Mouse (Mus musculus) right cerebral cortex, postnatal 25 days (tissue): ENCODE results near the gene Tmem79.
"Not testable (repeated sequence)": the region's sequence is repeated elsewhere in the genome, so short reads cannot be mapped to it uniquely, and the experiment has no call there.

Experiments used
- DNase-seq: peaks from one replicate; pipeline ENCODE4 v3.0.0; 2022

Gene Tmem79

GRCm38 (mm10) chr3:88336058-88337013, at the start of gene Tmem79, which contains the start of gene Smg5:
Gene Tmem79, minus strand, starts transcription at chr3:88336148.
Gene Smg5, plus strand, starts transcription at chr3:88336260.
- peak; percentile 97 for DNase-seq

- DNase-seq, result no peak
Observed at GRCm38 (mm10) chr3:88384364-88384763, 48.4 kb upstream of the Tmem79 start, which contains the start of gene Bglap. Gene Bglap, minus strand, starts transcription at chr3:88384464.

GRCm38 (mm10) chr3:88382383-88382782, 46.4 kb upstream of the Tmem79 start:
- DNase-seq, result not testable (repeated sequence)

DNA sequence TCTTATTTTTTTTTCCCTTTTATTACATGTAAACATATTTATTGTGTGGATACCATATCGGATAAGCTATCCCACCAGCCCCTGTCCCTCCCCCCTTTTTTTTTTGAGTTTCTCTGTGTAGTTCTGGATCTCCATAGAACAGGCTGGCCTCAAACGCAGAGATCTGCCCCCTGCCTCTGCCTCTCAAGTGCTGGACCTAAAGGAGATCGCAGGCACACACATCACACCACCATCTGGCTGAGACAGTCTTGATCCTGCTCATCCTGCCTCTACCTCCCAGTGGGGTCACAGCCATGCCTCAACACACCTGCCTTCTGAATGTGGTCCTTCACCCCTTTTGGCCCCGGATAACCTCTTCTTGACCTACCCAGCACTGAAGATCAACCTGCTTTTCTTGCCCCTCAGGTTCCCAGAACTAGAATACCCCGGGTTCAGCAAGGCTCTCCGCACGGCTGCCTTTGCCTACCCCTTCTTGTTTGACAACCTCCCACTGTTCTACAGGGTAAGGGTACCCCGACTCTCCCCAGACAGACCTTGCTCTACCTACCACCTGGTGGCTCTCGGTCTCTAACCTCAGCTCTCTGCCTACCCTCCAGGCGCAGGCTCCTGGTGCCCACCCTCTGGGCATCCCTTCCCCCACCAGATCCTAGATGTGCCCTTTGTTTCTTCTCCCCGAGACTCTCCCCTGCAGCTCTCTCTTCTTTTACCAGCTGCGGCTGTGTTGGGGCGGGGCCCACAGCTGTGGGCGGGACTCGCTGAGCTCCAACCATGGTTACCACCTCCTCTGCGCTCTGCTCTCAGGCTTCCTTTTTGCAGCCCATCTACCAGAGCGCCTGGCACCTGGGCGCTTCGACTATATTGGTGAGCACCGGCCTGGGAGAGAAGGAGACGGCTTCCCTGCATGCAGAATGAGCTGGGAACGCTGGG, 45.7 kb upstream of the Tmem79 start:
- DNase-seq, result not testable (repeated sequence)

DNA sequence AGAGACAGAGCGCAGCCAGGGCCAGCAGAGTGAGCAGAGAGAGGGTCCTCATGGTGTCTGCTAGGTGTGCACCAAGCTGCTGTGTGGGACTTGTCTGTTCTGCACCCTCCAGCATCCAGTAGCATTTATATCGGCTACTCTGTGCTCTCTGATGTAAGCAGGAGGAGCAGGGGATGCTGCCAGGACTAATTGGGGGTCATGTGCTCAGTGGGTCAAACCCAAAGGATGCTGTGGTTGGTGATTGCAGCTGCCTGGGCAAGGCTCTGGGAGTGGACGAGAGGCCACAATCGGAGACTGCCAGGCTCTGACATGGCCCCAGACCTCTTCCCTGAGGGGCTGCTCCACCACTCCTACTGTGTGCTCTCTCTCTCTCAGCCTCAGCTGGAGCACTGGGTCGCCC, 42.7 kb upstream of the Tmem79 start, which contains the start of gene Bglap2:
Bglap2 (minus strand) TSS at position 101 of the 400 bp plus-strand sequence.
- not testable (repeated sequence) for DNase-seq

DNA sequence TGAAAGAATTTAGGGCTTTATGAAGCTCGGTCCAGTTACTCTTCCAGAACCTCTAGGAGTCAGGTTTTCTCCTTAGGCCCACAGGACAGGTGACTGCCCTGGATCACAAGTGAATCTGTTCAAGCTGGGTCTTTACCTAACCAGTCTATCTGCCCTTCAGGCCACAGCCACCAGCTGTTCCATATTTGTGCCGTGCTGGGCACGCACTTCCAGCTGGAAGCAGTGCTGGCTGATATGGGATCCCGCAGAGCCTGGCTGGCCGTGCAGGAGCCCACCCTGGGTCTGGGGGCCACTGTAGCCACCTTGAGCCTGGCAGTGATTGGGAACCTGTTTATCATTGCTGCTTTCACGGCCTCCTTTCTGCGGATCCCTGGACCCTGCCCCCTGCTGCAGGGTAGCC, 40.7 kb upstream of the Tmem79 start:
- DNase-seq, result not testable (repeated sequence)

GRCm38 (mm10) chr3:88375750-88376626, 40.0 kb upstream of the Tmem79 start:
- DNase-seq, result not testable (repeated sequence)

DNA sequence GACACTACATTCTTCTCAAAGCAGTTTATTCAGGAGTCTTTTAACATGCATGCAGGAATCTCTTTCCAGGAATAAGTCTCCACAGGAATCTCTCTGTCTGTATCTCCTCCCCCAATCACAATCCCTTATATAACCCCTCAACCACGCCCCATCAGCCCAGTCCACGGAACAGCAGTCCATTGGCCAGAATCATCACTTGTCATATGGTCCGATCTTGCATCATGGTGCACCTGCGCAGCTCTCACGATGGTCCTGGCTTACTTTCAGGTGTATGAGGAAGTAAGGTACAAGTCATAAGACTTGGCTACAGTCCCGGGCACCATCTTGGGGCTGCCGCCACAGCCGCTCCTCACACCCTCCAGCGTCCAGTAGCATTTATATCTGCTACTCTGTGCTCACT, 36.7 kb upstream of the Tmem79 start, which contains the start of gene Bglap3:
Bglap3 (minus strand) TSS at position 101 of the 400 bp plus-strand sequence.
- DNase-seq, result not testable (repeated sequence)

DNA sequence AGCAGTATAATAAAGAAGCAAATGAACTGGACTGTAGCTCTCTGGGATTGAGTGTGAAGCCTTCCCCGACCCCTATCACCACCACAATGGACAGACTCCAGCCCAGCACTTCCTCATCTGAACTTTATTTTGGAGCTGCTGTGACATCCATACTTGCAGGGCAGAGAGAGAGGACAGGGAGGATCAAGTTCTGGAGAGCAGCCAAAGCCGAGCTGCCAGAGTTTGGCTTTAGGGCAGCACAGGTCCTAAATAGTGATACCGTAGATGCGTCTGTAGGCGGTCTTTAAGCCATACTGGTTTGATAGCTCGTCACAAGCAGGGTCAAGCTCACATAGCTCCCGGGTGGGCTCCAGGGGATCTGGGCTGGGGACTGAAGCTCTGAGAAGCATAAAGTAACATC, 32.6 kb upstream of the Tmem79 start:
- DNase-seq, result not testable (repeated sequence)

DNA sequence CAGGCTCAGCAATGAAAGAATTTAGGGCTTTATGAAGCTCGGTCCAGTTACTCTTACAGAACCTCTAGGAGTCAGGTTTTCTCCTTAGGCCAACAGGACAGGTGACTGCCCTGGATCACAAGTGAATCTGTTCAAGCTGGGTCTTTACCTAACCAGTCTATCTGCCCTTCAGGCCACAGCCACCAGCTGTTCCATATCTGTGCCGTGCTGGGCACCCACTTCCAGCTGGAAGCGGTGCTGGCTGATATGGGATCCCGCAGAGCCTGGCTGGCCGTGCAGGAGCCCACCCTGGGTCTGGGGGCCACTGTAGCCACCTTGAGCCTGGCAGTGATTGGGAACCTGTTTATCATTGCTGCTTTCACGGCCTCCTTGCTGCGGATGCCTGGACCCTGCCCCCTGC, 31.6 kb upstream of the Tmem79 start:
- DNase-seq, result not testable (repeated sequence)

DNA sequence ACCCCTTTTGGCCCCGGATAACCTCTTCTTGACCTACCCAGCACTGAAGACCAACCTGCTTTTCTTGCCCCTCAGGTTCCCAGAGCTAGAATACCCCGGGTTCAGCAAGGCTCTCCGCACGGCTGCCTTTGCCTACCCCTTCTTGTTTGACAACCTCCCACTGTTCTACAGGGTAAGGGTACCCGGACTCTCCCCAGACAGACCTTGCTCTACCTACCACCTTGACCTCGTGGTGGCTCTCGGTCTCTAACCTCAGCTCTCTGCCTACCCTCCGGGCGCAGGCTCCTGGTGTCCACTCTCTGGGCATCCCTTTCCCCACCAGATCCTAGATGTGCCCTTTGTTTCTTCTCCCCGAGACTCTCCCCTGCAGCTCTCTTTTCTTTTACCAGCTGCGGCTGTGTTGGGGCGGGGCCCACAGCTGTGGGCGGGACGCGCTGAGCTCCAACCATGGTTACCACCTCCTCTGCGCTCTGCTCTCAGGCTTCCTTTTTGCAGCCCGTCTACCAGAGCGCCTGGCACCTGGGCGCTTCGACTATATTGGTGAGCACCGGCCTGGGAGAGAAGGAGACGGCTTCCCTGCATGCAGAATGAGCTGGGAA, 31.0 kb upstream of the Tmem79 start:
- peak; percentile 68 for DNase-seq

DNA sequence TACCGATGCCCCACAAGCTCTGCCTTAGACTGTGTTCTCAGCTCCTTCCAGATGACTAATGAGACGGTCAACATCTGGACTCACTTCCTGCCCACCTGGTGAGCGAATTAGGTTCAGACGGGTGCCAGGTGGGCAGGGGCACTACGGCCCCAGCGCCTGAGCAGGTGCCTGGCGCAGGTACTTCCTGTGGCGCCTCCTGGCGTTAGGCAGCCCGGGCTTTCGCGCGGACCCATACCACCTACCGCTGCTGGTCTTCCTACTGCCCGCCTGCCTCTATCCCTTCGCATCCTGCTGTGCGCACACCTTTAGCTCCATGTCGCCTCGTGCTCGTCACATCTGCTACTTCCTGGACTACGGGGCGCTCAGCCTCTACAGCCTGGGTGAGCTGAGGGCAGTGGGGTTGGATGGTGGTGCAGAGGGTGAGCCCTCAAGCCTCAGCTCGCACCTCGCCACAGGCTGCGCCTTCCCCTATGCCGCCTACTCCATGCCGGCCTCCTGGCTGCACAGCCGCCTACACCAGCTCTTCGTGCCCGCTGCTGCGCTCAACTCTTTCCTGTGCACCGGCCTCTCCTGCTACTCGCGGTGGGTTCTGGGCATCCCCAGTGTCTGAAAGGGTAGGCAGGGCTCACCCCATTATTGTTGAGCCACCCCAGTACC, 29.9 kb upstream of the Tmem79 start:
- DNase-seq, result no peak

GRCm38 (mm10) chr3:88364337-88364736, 28.4 kb upstream of the Tmem79 start, which contains the start of gene Paqr6:
Gene Paqr6, plus strand, starts transcription at chr3:88364584.
- no peak for DNase-seq

- DNase-seq, result no peak
Observed at GRCm38 (mm10) chr3:88363700-88364099, 27.8 kb upstream of the Tmem79 start.

- no peak for DNase-seq
Observed at GRCm38 (mm10) chr3:88361612-88362313, 25.8 kb upstream of the Tmem79 start.

GRCm38 (mm10) chr3:88361096-88361495, 25.1 kb upstream of the Tmem79 start:
- DNase-seq, result no peak

DNA sequence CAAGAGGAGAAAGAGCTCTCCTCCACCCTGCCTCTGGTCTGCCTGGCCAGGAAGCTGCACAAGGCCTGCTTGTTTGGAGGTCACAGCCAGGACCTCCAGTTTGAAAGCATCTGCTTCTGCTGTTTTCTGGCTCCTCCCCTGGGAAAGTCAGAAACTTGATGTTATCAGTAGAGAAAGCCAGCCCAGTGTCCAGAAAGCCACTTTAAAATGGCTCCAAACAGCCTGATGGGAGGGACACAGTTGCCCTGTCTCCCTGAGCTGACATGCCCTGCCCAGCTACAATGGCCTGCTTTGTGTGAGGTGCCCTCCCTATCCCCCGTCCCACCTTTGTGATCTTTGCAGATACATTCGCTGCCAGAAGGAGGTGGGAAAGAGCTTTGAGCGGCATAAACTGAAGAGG, 24.0 kb upstream of the Tmem79 start:
- DNase-seq, result no peak

DNA sequence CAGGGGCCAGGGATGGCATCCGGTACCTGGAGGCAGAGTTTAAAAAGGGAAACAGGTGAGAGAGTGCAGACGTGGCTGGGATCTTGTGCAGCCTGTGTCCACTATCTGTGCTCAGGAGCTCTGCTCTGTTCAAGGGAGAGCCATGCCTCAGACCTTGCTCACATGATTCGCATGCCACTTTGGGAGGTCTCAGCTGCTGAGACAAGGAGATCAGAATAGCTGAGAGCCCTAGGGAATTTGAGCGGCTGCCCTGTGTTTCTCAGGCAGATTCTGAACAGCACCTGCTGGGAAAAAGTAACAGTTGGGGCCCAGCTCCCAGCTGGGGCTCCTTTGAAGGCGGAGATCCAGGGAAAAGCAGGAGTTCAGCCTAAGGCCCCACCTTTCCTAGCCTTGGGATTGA, 23.6 kb upstream of the Tmem79 start:
- no peak for DNase-seq

DNA sequence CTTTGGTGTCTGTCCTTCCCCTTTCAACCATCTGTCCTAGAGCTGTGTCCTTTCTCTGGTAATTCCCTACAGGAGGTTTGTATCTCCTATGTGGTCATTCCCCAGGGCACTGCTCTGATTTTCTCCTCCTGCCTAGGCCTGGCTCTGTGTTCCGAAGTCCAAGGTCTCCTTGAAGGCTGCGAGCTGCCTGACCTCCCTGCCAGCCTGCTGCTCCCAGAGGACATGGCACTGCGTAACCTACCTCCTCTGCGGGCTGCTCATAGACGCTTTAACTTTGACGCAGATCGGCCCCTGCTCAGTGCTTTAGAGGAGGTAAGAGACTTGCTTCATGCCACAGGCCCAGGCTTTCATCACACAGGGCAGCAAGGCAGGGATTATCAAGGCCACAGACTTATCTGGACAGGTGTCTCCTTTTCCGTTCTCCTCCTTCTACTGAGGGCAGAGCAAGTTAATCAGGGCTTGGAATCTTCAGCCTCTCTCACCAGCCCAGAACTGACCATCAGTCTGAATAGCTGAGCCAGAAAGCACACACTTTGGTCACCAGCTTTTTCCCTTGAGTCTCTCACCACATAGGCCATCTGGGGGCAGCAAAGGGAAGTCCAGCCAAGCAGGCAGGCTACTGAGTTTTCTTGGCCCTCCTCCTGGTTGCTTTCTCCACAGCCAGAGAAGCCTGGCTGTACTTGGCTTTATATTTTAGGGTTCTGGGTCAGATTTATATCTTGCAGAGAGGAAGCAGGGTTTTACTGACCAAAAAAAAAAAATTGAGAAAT, 18.6 kb upstream of the Tmem79 start:
- no peak for DNase-seq
